Mouse (Mus musculus) embryonic facial prominence, embryonic 12.5 days (tissue): ENCODE data around the gene Gm45194. TPM values are rescaled to one million over a fixed set of nuclear protein-coding genes. Genes with fewer than 3 reads are reported as not detected.

ENCODE experiments used
- ATAC-seq: fragments of 200-750 bp; cut with Nextera tagmentation; 2 replicates; pipeline ENCODE4 v1.8.0; 2017; ENCODE audit not compliant: insufficient number of reproducible peaks, insufficient read depth, low FRiP score, low TSS enrichment
- H3K27ac ChIP-seq: fragments of 300-500 bp; sonication (generic); 2 replicates; pipeline ENCODE4 v1.5.1; 2016; ENCODE audit warnings: mild to moderate bottlenecking
- H3K27me3 ChIP-seq: fragments of 300-500 bp; sonication (generic); 2 replicates; pipeline ENCODE4 v1.6.1; 2016; ENCODE audit warnings: mild to moderate bottlenecking, moderate library complexity
- H3K36me3 ChIP-seq: fragments of 300-500 bp; sonication (generic); 2 replicates; pipeline ENCODE4 v1.6.1; 2016; ENCODE audit warnings: mild to moderate bottlenecking
- H3K4me1 ChIP-seq: fragments of 300-500 bp; sonication (generic); 2 replicates; pipeline ENCODE4 v1.6.1; 2016
- H3K4me2 ChIP-seq: fragments of 300-500 bp; sonication (generic); replicated peaks from 2 replicates; pipeline ENCODE4 v1.6.1; 2016; ENCODE audit warnings: mild to moderate bottlenecking, moderate library complexity
- H3K4me3 ChIP-seq: fragments of 300-500 bp; sonication (generic); 2 replicates; pipeline ENCODE4 v1.5.1; 2016; ENCODE audit warnings: mild to moderate bottlenecking
- H3K9ac ChIP-seq: fragments of 300-500 bp; sonication (generic); 2 replicates; pipeline ENCODE4 v1.6.1; 2016; ENCODE audit warnings: mild to moderate bottlenecking, moderate library complexity
- H3K9me3 ChIP-seq: fragments of 300-500 bp; sonication (generic); 2 replicates; pipeline ENCODE4 v1.6.1; 2016; ENCODE audit warnings: mild to moderate bottlenecking, moderate library complexity
- WGBS: fragments of 180-500 bp; shearing (Covaris S2); methylation state at CpG from one replicate; pipeline ENCODE4 v1.1.7; 2016; 5-methylcytosine and 5-hydroxymethylcytosine counted together
- polyA plus RNA-seq: library from polyadenylated mRNA; unstranded; fragments of >200 nt; fragmentation: Nextera tagmentation; extraction: Ambion mirVana; gene quantifications from 2 replicates; pipeline ENCODE4 v1.2.1, GENCODE M21; 2016

The Gm45194 gene
- 0.37 and 0.87 TPM in 2 replicates for polyA plus RNA-seq

DNA sequence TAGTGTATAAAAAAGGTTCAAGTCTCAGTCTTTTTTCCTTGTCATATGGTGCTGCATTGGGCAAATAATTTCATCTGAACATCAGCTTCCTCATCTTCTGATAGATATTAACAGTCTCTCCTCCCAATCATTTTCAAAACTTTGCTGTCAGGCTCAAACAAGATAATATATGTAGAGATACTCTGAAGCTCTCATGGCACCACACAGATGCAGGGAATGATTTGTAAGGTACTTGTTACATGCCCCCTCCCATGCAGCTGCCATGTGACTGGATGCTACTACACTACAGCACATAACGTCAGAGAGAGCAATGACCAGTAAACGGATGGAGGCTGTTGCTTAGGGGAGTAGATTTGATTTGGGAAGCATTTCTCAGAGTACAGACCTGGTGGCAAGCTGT is at the start of gene Gm45194:
Gm45194 (plus strand) TSS at position 301 of the 400 bp plus-strand sequence.
- Histone ChIP-seq H3K9me3 (no peaks in the 10 kb centered on the region), H3K27ac (no peak within 1 kb of the TSS), H3K27me3 (peaks cover 10% of the 10 kb centered on the region; the same call in 1 of the 2 replicates), H3K4me1 (no peaks in the 10 kb centered on the region), H3K9ac (no peak within 1 kb of the TSS), H3K4me3 (no peak within 1 kb of the TSS), H3K4me2 (no peak within 1 kb of the TSS), H3K36me3 (no peaks in the 10 kb centered on the region)
- 27% methylated on average over 2 of the region's 2 CpGs for WGBS
- no peak for ATAC-seq

DNA sequence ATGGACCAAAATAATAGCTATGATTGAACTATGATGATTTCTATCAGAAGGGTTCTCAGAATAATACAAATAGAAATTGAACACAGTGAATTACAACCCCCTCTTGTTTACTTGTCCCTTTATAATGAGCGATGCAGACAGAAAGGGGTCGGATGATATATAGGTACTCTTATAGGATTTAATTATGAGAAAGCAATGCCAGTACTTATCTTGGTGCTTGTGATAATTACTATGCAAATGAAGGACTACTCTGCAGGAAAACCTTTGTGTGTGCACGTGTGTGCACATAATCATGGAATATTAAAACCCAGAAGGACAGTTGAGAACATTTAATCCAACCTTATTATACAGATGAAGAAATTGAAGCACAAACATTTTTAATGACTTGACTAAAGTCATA is 35.3 kb upstream of the Gm45194 start:
- no peak overlapping the region for H3K4me3 ChIP-seq
- no peak overlapping the region for H3K27ac ChIP-seq
- no peaks in the 10 kb centered on the region for H3K27me3 ChIP-seq
- H3K4me1 ChIP-seq, result no peaks in the 10 kb centered on the region
- ATAC-seq, result no peak
- no peak overlapping the region for H3K4me2 ChIP-seq
- H3K9me3 ChIP-seq, result no peaks in the 10 kb centered on the region
- H3K9ac ChIP-seq, result no peak overlapping the region
- no peaks in the 10 kb centered on the region for H3K36me3 ChIP-seq
- WGBS, result 67% methylated on average over 3 of the region's 3 CpGs

DNA sequence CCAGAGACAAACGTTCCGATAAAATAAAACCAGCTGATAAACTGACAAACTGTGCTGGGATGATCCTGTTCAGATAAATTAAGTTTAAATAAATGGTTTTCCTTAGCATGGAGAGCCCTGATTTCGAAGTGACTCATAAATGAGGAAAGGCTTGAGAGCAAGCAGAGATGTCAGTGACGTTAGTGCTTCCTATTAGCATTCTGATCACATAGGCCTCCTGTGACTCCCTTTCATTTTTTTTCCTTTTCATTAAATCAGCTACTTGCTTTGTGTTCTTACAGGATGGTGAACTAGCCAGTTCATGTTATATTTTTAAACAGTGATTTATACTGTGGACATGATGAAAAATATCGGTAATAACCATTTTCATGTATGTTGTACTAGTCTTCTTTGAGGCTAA is 9.9 kb upstream of the Gm45194 start:
- Histone ChIP-seq H3K9me3 (no peaks in the 10 kb centered on the region), H3K27me3 (no peaks in the 10 kb centered on the region), H3K4me2 (no peak overlapping the region), H3K9ac (no peak overlapping the region), H3K27ac (no peak overlapping the region), H3K4me3 (no peak overlapping the region), H3K36me3 (no peaks in the 10 kb centered on the region), H3K4me1 (no peaks in the 10 kb centered on the region)
- WGBS, result 77% methylated on average over 5 of the region's 5 CpGs
- no peak for ATAC-seq

DNA sequence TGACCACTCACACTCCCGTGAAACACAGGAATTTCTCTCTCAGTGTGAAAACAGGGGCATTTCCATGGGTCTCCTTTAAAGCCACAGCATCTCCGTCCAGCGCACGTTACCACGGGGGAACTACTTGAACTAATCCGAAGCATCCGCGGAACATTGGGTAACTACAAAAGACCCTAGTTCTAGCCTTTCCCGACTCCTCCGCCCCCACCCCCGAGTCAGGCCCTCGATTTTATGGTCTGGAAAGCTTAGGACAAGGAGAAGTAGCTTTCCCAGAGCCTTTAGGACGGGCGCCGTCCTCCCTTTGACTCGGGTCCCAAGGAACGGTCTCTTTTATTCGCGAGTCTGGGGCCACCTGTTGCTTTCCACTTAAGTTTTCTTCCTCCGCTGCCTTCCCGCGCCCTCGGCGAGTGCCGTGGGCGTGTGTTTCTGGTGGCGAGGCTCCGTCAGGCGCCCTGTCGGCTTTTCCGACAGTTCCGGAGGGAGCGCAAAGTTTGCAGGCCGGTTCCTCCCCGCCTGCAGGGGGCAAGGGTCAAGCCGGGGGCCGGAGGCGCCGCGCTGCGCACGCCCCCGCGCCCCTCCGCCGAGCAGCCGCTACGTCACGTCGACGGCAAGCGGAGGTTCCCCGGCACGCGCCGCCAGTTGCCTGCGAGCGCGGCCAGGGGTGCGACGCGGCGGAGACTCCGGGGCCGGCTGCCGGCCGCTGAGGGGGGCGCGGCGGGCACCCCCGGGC is 3.3 kb downstream of the Gm45194 start:
- no peaks in the 10 kb centered on the region for H3K9me3 ChIP-seq
- no peak for ATAC-seq
- peak overlapping the region; percentile 65 for H3K4me2 ChIP-seq
- H3K9ac ChIP-seq, result peak overlapping the region; percentile 19; the same call in 1 of the 2 replicates
- no peaks in the 10 kb centered on the region for H3K36me3 ChIP-seq
- H3K27ac ChIP-seq, result no peak overlapping the region
- peaks cover 10% of the 10 kb centered on the region; the same call in 1 of the 2 replicates for H3K27me3 ChIP-seq
- 27% methylated on average over 65 of the region's 71 CpGs for WGBS
- no peaks in the 10 kb centered on the region for H3K4me1 ChIP-seq
- H3K4me3 ChIP-seq, result peak overlapping the region; percentile 41

DNA sequence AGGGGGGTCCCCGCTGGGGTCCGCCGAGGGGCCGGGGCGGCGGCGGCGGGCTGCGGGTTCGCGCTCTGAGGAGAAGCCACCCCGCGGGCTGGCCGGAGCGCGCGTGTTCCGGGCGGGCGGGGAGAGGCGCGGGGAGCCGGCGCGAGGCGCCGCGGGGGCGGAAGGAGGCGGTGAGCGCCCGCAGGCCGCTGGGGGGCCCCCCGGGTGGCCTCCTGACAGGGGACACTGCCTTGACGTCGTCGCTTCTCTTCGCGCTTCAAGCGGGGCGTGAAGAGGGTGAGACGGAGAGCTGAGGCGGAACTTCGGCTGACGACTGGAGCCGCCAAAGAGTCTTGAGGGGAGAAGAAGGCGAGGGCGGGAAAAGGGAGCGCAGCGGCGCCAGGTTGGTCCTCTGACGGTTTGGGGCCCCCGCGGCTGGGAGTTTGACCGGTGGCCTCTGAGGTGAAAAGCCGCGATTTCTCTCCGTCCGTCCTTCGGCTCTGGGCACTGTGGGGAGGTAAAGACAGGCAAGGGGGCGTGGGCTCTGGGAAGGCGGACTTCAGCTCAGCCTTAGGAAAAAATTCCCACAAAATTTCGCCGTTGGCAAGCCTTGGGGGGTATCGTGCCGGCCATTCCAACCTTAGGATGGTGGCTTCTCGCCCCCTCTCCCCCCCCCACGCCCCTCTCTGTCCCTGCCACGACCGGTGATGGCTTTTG is 4.0 kb downstream of the Gm45194 start:
- WGBS, result 19% methylated on average over 43 of the region's 70 CpGs
- no peak overlapping the region for H3K27ac ChIP-seq
- no peaks in the 10 kb centered on the region for H3K9me3 ChIP-seq
- peak overlapping the region; percentile 19; the same call in 1 of the 2 replicates for H3K9ac ChIP-seq
- peak overlapping the region; percentile 65 for H3K4me2 ChIP-seq
- H3K4me3 ChIP-seq, result peak overlapping the region; percentile 41
- no peaks in the 10 kb centered on the region for H3K4me1 ChIP-seq
- peaks cover 10% of the 10 kb centered on the region; the same call in 1 of the 2 replicates for H3K27me3 ChIP-seq
- no peak for ATAC-seq
- H3K36me3 ChIP-seq, result no peaks in the 10 kb centered on the region

DNA sequence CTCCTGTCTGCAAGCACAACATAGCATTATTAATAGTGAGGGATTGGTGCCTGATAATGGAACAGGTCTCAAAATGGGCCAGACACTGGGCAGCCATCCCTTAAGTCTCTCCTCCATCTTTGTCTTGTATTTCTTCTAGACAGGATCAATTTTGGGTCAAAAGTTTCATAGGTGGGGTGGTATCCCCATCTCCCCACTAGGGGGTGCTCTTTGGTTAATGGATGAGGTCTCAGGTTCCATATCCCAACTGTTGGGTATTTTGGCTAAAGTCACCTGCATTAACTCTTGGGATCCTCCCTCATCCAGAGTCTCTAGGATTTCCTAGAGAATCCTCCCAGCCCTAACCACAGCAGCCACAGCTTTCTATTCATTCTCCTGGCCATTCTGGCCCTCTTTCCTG is 26.2 kb downstream of the Gm45194 start:
- ATAC-seq, result no peak
- Histone ChIP-seq H3K9me3 (no peaks in the 10 kb centered on the region), H3K27me3 (no peaks in the 10 kb centered on the region), H3K4me1 (no peaks in the 10 kb centered on the region), H3K27ac (no peak overlapping the region), H3K4me3 (no peak overlapping the region), H3K9ac (no peak overlapping the region), H3K4me2 (no peak overlapping the region), H3K36me3 (no peaks in the 10 kb centered on the region)

DNA sequence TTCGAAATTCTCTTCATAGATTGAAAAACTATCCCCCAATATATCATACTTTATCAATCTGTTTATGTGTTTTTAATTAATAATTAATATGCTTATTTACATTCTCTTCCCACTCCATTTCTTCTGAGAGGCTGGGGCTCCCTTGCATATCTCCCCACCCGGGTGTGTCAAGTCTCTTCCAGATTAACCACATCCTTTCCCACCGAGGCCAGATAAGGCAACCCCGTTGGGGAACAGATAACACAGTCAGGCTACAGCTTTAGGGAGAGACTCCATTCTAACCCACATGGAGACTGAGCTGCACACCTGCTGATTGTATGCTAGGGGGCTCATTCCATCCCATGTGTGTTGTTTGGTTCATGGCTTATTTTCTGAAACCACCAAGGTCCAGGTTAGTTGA is 69.7 kb downstream of the Gm45194 start:
- no peaks in the 10 kb centered on the region for H3K9me3 ChIP-seq
- no peak overlapping the region for H3K9ac ChIP-seq
- 72% methylated on average over 4 of the region's 4 CpGs for WGBS
- no peaks in the 10 kb centered on the region for H3K36me3 ChIP-seq
- no peaks in the 10 kb centered on the region for H3K4me1 ChIP-seq
- no peak overlapping the region for H3K4me3 ChIP-seq
- no peak overlapping the region for H3K4me2 ChIP-seq
- ATAC-seq, result no peak
- H3K27ac ChIP-seq, result no peak overlapping the region
- H3K27me3 ChIP-seq, result no peaks in the 10 kb centered on the region

DNA sequence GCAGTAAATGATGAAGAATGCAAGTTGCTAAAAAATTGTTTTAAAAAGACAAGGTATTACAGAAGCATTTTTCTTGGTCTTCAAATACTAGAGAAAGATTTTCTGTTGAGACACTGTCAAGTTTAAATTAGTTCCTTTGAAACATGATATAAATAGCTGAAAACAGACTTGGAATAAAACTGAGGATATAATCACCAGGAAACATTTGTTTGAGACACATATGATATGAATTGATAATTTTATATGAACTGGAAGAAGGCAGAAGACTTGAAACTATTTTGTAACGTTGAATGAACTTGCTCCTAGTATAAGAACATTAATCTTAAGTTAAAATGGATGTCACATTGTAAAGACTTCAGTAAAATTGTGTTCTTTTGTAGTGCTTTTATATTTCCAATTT is 108.5 kb downstream of the Gm45194 start:
- Histone ChIP-seq H3K27me3 (no peaks in the 10 kb centered on the region), H3K4me2 (no peak overlapping the region), H3K9me3 (no peaks in the 10 kb centered on the region), H3K4me1 (no peaks in the 10 kb centered on the region), H3K9ac (no peak overlapping the region), H3K27ac (no peak overlapping the region), H3K36me3 (no peaks in the 10 kb centered on the region), H3K4me3 (no peak overlapping the region)
- no peak for ATAC-seq
- WGBS, result 43% methylated on average over 1 of the region's 1 CpGs

DNA sequence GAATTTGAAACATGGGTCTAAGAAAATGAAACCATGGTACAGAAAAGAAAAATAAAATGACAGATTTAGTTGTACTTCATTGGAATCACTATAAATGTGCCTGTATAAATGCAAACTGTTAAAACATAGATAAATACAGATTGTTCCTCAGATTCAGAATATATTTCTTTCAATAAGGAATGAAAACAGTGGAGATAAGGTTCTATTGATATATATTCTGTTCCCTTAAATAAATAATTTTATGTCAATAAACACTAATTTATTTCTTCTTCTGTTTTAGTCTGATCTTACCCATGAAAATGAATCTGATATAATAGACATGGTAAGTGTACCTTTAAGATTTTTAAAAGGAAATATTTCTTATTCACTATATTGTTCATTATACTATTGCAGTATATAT is 119.5 kb downstream of the Gm45194 start, which contains the start of gene Tex16:
Tex16 (plus strand) TSS at position 301 of the 400 bp plus-strand sequence.
- Histone ChIP-seq H3K27ac (no peak within 1 kb of the TSS), H3K4me1 (no peaks in the 10 kb centered on the region), H3K4me3 (no peak within 1 kb of the TSS), H3K27me3 (no peaks in the 10 kb centered on the region), H3K4me2 (no peak within 1 kb of the TSS), H3K9ac (no peak within 1 kb of the TSS), H3K9me3 (no peaks in the 10 kb centered on the region), H3K36me3 (no peaks in the 10 kb centered on the region)
- ATAC-seq, result no peak

DNA sequence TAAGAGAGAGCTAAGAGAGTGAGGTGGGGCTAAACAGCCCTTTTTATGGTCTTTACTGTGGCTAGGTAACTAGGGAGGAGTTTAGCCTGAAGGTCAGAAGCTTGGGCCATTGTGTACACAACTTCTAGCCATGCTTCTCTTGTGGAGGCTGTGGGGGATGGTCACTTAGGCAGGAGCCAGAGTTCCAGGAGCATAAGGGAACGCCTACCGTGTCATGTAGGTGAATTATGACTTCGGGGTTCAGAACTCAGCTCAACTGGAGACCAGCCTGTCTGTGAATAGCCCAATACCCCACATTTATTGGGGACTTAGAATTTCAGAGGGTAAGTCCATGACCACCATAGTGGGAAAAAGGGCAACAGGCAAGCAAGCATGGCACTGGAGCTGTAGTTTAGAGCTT is 347.6 kb downstream of the Gm45194 start, which contains the start of gene 4933403O08Rik:
4933403O08Rik (plus strand) TSS at position 301 of the 400 bp plus-strand sequence.
- Histone ChIP-seq H3K27me3 (no peaks in the 10 kb centered on the region), H3K4me2 (no peak within 1 kb of the TSS), H3K27ac (no peak within 1 kb of the TSS), H3K9ac (no peak within 1 kb of the TSS), H3K9me3 (no peaks in the 10 kb centered on the region), H3K36me3 (no peaks in the 10 kb centered on the region), H3K4me1 (no peaks in the 10 kb centered on the region), H3K4me3 (no peak within 1 kb of the TSS)
- 76% methylated on average over 3 of the region's 3 CpGs for WGBS
- ATAC-seq, result no peak

DNA sequence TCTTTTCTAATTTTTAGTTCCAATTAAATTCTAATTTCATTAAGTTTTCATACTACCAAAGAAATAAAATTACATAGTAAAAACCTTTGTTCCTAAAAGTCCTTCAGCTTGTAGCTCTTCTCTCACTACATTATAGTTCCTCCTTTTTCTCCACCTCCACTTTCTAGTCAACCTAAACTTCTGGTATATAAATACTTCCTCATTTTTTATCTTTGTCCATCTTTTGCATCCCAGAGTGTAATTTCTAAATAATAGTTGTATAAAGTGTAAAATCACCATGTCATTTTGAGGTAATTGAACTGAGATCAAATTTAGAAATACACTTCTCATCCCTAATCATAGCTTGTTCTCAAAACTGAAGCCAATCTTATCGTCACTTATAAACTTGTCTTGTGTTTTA is 351.7 kb downstream of the Gm45194 start:
- H3K4me1 ChIP-seq, result no peaks in the 10 kb centered on the region
- no peak overlapping the region for H3K4me2 ChIP-seq
- WGBS, result 82% methylated on average over 1 of the region's 1 CpGs
- ATAC-seq, result no peak
- H3K9me3 ChIP-seq, result no peaks in the 10 kb centered on the region
- no peak overlapping the region for H3K27ac ChIP-seq
- H3K9ac ChIP-seq, result no peak overlapping the region
- no peaks in the 10 kb centered on the region for H3K27me3 ChIP-seq
- H3K36me3 ChIP-seq, result no peaks in the 10 kb centered on the region
- no peak overlapping the region for H3K4me3 ChIP-seq

DNA sequence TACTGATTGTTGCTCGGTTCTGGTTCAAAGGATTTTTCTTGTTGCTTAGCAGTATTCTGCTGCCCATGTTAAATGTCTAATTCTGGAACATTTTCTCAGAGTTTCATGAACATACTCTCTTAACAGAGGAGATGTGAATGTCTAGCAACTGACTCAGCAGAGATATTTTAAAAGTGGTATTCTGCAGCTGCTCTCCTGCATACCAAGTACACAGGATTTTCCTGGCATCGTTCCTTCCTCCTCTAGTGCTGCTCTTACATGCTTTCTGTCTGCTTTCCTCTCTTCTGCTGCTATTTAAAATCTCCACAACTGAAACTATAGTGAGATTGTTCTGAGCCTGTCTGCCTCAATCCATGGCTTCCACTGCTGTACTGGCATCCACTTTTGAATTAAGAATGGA is 364.3 kb downstream of the Gm45194 start:
- Histone ChIP-seq H3K9ac (no peak overlapping the region), H3K4me1 (no peaks in the 10 kb centered on the region), H3K27ac (no peak overlapping the region), H3K4me3 (no peak overlapping the region), H3K4me2 (no peak overlapping the region), H3K9me3 (no peaks in the 10 kb centered on the region), H3K27me3 (no peaks in the 10 kb centered on the region), H3K36me3 (no peaks in the 10 kb centered on the region)
- no peak for ATAC-seq
- 74% methylated on average over 2 of the region's 2 CpGs for WGBS
